Mouse (Mus musculus) frontal cortex, postnatal 25 days (tissue): ENCODE measurements at regions not wholly inside any gene's neighbourhood (a gene's known extent, or its start where the extent isn't known, plus 50 kb on each side); places are given as distances from the start of the nearest gene placed in this dataset.
A peak's percentile ranks its signal among the peaks of the same experiment; 100 is the strongest.

Source experiments
- DNase-seq, 2 experiments: peaks; one replicate each; pipeline ENCODE4 v3.0.0; 2022; ENCODE audit warnings: low spot score in 2 of 2

DNA sequence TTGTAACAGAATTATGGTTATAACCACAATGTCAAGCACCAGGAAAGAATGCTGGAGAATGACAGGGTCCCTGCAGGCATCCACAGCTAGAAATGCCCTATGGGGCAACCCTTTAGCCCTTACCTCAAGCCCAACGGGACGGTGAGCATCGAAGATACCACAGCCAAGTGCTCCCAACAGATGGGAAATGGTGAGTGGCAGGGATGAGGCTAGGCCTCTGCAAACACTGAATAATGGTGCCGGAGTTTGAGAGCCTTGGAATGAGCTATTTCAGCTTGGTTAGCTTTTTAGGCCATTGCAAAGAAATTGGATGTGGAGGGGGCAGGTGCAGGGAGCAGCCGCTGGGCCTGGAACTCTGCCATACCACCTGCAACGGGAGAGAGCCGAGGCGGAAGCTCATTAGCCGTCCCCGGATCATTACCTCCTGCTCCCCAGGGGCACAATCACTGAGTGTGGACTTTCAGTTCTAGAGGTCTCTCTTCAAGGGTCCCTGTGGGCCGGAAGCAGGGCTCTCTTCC, 117.9 kb downstream of the Usp31 start:
- DNase-seq = no peak

DNA sequence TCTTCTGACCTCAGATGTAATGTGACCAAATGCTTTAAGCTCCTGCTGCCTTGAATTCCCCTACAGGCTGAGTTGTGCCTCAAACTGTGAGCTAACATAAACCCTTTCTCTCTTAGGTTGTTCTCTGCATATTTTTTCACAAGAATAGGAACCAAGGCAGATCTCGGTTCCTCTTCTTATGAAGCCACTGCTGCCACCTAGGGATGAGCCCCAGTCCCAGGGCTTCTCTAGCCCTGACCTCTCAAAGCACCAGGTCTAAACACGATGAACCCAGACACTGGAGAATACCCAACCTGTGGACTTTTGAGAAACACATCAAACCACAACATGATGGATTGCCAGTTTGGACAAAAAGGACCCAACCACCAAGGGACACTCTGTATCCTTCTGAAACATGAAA, 119.3 kb downstream of the Usp31 start:
- DNase-seq = no peak

- no peak for DNase-seq
Measured at GRCm38 (mm10) chr7:121585721-121586120, 121.3 kb downstream of the Usp31 start.

DNA sequence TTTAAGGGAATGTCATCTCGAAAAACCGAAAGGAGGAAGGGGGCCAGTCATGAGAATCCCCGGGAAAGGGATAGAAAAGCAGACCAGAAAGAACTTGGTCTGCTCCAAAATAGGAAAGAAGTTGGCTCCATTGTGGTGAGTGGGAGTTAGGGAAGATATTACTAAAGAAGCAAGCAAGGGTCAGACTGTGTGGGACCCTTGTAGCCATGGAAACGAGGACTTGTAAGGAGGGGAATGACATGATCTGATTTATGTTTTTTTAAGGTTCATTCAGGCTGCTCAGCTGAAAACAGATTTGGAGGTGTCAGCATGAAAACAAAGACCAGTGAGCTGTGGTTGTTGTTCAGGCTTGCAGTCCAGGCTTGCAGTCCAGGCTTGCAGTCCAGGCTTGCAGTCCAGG, 127.6 kb downstream of the Usp31 start:
- no peak for DNase-seq

- no peak for DNase-seq
Measured at GRCm38 (mm10) chr7:121572681-121573335, 134.2 kb downstream of the Usp31 start.

- DNase-seq = no peak
Measured at GRCm38 (mm10) chr7:121571741-121572140, 135.3 kb downstream of the Usp31 start.

DNA sequence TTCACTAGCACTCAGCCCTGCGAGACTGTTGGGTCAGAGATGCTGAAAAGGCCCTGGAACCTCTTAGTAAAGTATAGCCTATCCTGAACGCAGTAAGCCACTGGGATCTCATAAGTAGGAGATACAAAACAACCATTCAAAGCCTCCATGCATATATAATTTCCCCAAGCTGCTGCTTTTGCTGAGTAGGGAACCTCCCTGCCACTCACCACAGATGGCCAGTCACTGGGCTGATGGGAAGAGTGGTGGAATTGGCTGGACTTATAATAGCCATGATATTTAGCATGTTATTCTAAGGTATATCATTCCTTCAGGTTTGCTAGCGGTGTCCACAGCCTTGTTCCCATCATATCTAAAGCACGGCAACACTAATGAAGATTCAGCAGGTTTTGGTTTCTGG, 135.8 kb downstream of the Usp31 start:
- no peak for DNase-seq

GRCm38 (mm10) chr7:121569248-121569647, 137.8 kb downstream of the Usp31 start:
- DNase-seq = no peak

DNA sequence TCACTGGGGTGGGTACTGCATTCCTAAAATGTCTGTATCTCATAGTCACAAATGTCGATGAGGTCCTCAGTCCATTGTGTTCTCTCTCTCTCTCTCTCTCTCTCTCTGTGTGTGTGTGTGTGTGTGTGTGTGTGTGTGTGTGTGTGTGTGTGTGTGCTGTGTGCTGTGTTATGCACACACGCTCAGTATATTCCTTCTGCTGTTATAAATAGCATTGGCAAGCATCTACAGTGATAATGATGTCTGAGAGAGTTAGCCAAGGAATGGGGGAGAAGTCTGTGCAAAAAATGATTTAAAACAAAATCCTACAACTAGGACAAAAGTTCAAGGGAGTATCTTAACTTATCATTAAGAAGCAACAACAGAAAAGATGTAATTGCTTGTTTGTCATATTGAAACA, 139.0 kb downstream of the Usp31 start:
- no peak for DNase-seq

DNA sequence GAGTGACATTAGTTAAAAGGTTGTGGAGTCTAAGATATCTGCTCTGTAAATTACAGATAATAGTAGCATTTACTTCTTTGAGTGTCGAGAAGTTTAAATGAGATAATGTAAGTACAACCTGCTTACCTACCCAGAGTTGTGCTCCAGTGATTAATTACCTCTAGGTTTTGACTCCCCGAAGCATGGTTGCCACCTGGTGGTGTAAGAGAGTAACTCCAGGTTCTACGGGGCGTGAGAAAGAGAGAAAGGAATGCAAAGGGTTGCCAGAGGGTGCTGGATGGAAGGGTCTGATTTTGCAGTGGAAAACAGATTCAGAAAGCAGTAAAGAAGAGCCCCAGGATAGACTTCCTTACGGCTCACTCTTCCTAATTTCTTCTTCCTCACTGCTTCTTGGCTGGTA, 143.5 kb downstream of the Usp31 start:
- peak in 1 of 2 experiments; percentile 50 for DNase-seq

GRCm38 (mm10) chr7:121555420-121555819, 151.6 kb downstream of the Usp31 start:
- no peak for DNase-seq
